1 mouse cellular context compared by ENCODE assay signal in the genomic region with DNA sequence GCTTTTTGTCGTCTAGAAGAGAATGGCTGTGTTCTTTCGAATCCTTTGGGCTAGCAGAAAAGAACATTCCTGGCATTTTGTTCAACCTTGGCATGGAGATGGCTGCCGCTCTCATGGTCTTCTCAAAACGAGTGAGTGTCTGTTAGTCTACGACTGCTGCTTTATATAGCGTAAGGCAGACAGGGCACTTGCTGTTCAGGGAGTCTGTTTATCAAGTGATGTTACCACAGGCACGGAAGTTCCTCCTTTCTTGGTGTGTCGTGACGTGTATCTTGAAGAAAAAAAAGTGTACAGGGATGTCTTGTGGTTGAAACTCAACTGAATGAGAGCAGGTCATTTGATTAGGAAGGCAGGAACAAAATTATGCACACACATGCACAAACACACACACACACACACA.
TF ChIP-seq lines count a peak whose summit lies in the region.

A gene (minus strand): TSS at position 320 of the 400 bp plus-strand sequence.

TF ChIP-seq in MEL, 35 proteins besides CTCF, POLR2A, EP300 and RAD21 (continued from another document):
- TF ChIP-seq HCFC1 (IDR thresholded peaks at IDR 0.05; ENCODE audit: low read depth, low read length) (peak; percentile 59), UBTF (IDR thresholded peaks at IDR 0.05; ENCODE audit: borderline replicate concordance, insufficient read depth, low read depth, low read length) (no peak), USF2 (IDR thresholded peaks at IDR 0.05; ENCODE audit: borderline replicate concordance in 1 of 2, insufficient read depth in 1 of 2, low read depth in 1 of 2, low read length in 2 of 2) (no peak), TAL1 (IDR thresholded peaks at IDR 0.05; ENCODE audit: low read length) (peak; percentile 36; the same call in 1 of the 2 replicates), GATA1 (IDR thresholded peaks at IDR 0.05; ENCODE audit: low read depth, low read length) (peak; percentile 63), MAX (IDR thresholded peaks at IDR 0.05; ENCODE audit: low read length) (peak; percentile 10; the same call in 1 of the 2 replicates), ELF1 (IDR thresholded peaks at IDR 0.05; ENCODE audit: low read depth, low read length) (0 out of 2 replicates have a peak, but pooled peaks have one; percentile 24), SMC3 (IDR thresholded peaks at IDR 0.05; ENCODE audit: low read depth, low read length) (no peak), GABPA (IDR thresholded peaks at IDR 0.05; ENCODE audit: low read depth, low read length) (no peak), MEF2A (IDR thresholded peaks at IDR 0.05; ENCODE audit: extremely low read depth, insufficient replicate concordance, low read depth, low read length, poor library complexity, severe bottlenecking) (no peak), SIN3A (IDR thresholded peaks at IDR 0.05; ENCODE audit: low read length) (peak; percentile 83), MXI1 (IDR thresholded peaks at IDR 0.05; ENCODE audit: low read depth, low read length) (peak; percentile 70), NELFE (IDR thresholded peaks at IDR 0.05; ENCODE audit: low read depth, low read length) (peak; percentile 58), POLR2AphosphoS2 (IDR thresholded peaks at IDR 0.05; ENCODE audit: low read length) (no peak; the same call in 1 of the 2 replicates), TBP (IDR thresholded peaks at IDR 0.05; ENCODE audit: low read depth, low read length) (peak; percentile 95), JUND (IDR thresholded peaks at IDR 0.05; ENCODE audit: low read depth, low read length) (no peak), CHD1 (IDR thresholded peaks at IDR 0.05; ENCODE audit: low read depth, low read length) (no peak), MYB (IDR thresholded peaks at IDR 0.05; ENCODE audit: low read depth, low read length) (peak; percentile 20; the same call in 1 of the 2 replicates), TCF12 (IDR thresholded peaks at IDR 0.05; ENCODE audit: low read depth, low read length) (peak; percentile 42; the same call in 1 of the 2 replicates), KAT2A (conservative IDR thresholded peaks at IDR 0.05; ENCODE audit: low read depth, low read length) (no peak), E2F4 (IDR thresholded peaks at IDR 0.05; ENCODE audit: borderline replicate concordance, low read depth, low read length) (no peak), BHLHE40 (IDR thresholded peaks at IDR 0.05; ENCODE audit: borderline replicate concordance, low read depth, low read length) (no peak), USF1 (IDR thresholded peaks at IDR 0.05; ENCODE audit: low read depth, low read length) (no peak), CHD2 (IDR thresholded peaks at IDR 0.05; ENCODE audit: low read length) (no peak), MYC (IDR thresholded peaks at IDR 0.05; ENCODE audit: low read depth, low read length) (0 out of 2 replicates have a peak, but pooled peaks have one; percentile 38), MAFK (IDR thresholded peaks at IDR 0.05; ENCODE audit: borderline replicate concordance, low read depth, low read length) (no peak), ZKSCAN1 (IDR thresholded peaks at IDR 0.05; ENCODE audit: low read depth, low read length) (no peak), ZNF384 (IDR thresholded peaks at IDR 0.05; ENCODE audit: low read depth, low read length) (peak; percentile 97)
